ENCODE assay signal across 15 mouse cellular contexts in the genomic region with DNA sequence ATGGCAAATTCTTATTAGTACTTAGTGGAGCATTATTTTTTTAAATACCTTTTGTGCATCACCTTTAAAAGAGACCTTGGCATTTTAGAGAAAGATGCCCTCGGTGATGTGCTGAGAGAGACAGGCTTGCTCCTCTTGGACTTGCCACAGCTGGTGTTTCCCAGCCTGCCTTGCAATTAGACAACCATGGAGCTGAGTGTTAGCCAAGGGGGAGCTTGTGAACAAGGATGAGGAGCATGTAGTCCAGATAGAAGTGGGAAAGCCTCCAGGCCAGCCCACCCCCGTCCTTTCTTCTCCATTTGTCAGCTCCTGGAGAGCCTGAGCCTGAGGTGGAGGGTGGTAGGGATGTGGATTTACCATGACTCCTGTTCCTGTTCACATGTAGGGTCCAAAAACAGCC.
DNase-seq lines count a peak whose midpoint lies in the region; ATAC-seq and TF ChIP-seq lines count a peak whose summit lies in the region.
"Had no signal": no experiment of that assay in that cellular context is flagged by ENCODE, and none has a peak within 500 bp of the region (broad histone marks: within the 10 kb centered on the region; RNA-seq: fewer than 3 reads in every experiment).

No protein-coding gene starts in this region.

- WGBS in forebrain, postnatal 0 days = 40% methylated on average over 2 of the region's 2 CpGs
- 49% methylated on average over 2 of the region's 2 CpGs for WGBS in forebrain, embryonic 11.5 days
- WGBS in midbrain, embryonic 11.5 days = 44% methylated on average over 2 of the region's 2 CpGs
- 36% methylated on average over 2 of the region's 2 CpGs for WGBS in midbrain, postnatal 0 days

- peak; percentile 16; the same call in 1 of the 2 replicates for ATAC-seq in forebrain, postnatal 0 days
- no peak for ATAC-seq in forebrain, embryonic 11.5 days (replicated peaks; ENCODE audit: low FRiP score)
- ATAC-seq in midbrain, embryonic 11.5 days (ENCODE audit: low FRiP score) = no peak
- no peak for ATAC-seq in midbrain, postnatal 0 days (ENCODE audit: low FRiP score)
- ATAC-seq: activated CD4-positive, CD25-positive, alpha-beta regulatory T cell, adult 4 months; Patski had no signal

- TF ChIP-seq CTCF in forebrain, postnatal 0 days (IDR thresholded peaks at IDR 0.05; ENCODE audit: low read depth) = no peak
- TF ChIP-seq CTCF in midbrain, postnatal 0 days (IDR thresholded peaks at IDR 0.05) = no peak

- H3K27me3 ChIP-seq in forebrain, postnatal 0 days (ENCODE audit: insufficient read depth, low read length) = no peaks in the 10 kb centered on the region; the same call in 1 of the 2 replicates
- H3K27me3 ChIP-seq in forebrain, embryonic 11.5 days (ENCODE audit: control insufficient read depth, insufficient read depth, low read length) = no peaks in the 10 kb centered on the region; the same call in 1 of the 2 replicates
- H3K27me3 ChIP-seq in midbrain, embryonic 11.5 days (ENCODE audit: control insufficient read depth, insufficient read depth, low read length) = no peaks in the 10 kb centered on the region
- no peaks in the 10 kb centered on the region; the same call in 1 of the 2 replicates for H3K27me3 ChIP-seq in midbrain, postnatal 0 days (ENCODE audit: insufficient read depth, low read length)

- DNase-seq in forebrain, postnatal 0 days = peak; percentile 16
- DNase-seq in forebrain, embryonic 11.5 days (ENCODE audit: low spot score) = no peak
- DNase-seq in midbrain, embryonic 11.5 days (ENCODE audit: low spot score, missing footprints) = peak; percentile 71
- no peak for DNase-seq in midbrain, postnatal 0 days (ENCODE audit: low spot score)
- DNase-seq in retina, postnatal 1 day = peak; percentile 53
- no peak for DNase-seq in retina, embryonic 14.5 days (ENCODE audit: low spot score)
- DNase-seq: adrenal gland, postnatal 14 days; cerebellum, adult 18-20 months; gastrocnemius, postnatal 36 days had no signal

- H3K9ac ChIP-seq in forebrain, postnatal 0 days = no peak overlapping the region
- H3K9ac ChIP-seq in forebrain, embryonic 11.5 days (ENCODE audit: low read length) = no peak overlapping the region
- no peak overlapping the region for H3K9ac ChIP-seq in midbrain, embryonic 11.5 days (ENCODE audit: low read length)
- H3K9ac ChIP-seq in midbrain, postnatal 0 days (replicated peaks; ENCODE audit: low read length, poor library complexity, severe bottlenecking) = no peak overlapping the region
- H3K9ac ChIP-seq: embryonic facial prominence, embryonic 12.5 days; forebrain, embryonic 12.5 days; heart, embryonic 15.5 days; hindbrain, embryonic 14.5 days had no signal

- H3K4me3 ChIP-seq in forebrain, postnatal 0 days (ENCODE audit: low read depth, low read length) = no peak overlapping the region
- no peak overlapping the region for H3K4me3 ChIP-seq in forebrain, embryonic 11.5 days (ENCODE audit: low read depth, low read length)
- H3K4me3 ChIP-seq in midbrain, embryonic 11.5 days (ENCODE audit: low read depth, low read length) = no peak overlapping the region
- H3K4me3 ChIP-seq in midbrain, postnatal 0 days (ENCODE audit: low read depth, low read length) = no peak overlapping the region
- H3K4me3 ChIP-seq: embryonic facial prominence, embryonic 12.5 days; forebrain, embryonic 12.5 days; heart, embryonic 15.5 days had no signal

- no peaks in the 10 kb centered on the region for H3K4me1 ChIP-seq in forebrain, postnatal 0 days (ENCODE audit: insufficient read depth)
- no peaks in the 10 kb centered on the region for H3K4me1 ChIP-seq in forebrain, embryonic 11.5 days (replicated peaks; ENCODE audit: control insufficient read depth, insufficient read depth, low read length)
- peaks cover 6% of the 10 kb centered on the region for H3K4me1 ChIP-seq in midbrain, embryonic 11.5 days (ENCODE audit: control insufficient read depth, insufficient read depth, low read length)
- peaks cover 6% of the 10 kb centered on the region; the same call in 1 of the 2 replicates for H3K4me1 ChIP-seq in midbrain, postnatal 0 days (ENCODE audit: insufficient read depth, low read length)

- H3K9me3 ChIP-seq in forebrain, postnatal 0 days (ENCODE audit: low read length) = no peaks in the 10 kb centered on the region
- no peaks in the 10 kb centered on the region for H3K9me3 ChIP-seq in forebrain, embryonic 11.5 days (ENCODE audit: control insufficient read depth, low read length)
- no peaks in the 10 kb centered on the region for H3K9me3 ChIP-seq in midbrain, embryonic 11.5 days (ENCODE audit: control insufficient read depth, low read length)
- no peaks in the 10 kb centered on the region for H3K9me3 ChIP-seq in midbrain, postnatal 0 days (ENCODE audit: low read length)
- H3K9me3 ChIP-seq: embryonic facial prominence, embryonic 12.5 days; forebrain, embryonic 12.5 days; heart, embryonic 15.5 days had no signal

- no peaks in the 10 kb centered on the region for H3K36me3 ChIP-seq in forebrain, postnatal 0 days (ENCODE audit: insufficient read depth)
- no peaks in the 10 kb centered on the region for H3K36me3 ChIP-seq in forebrain, embryonic 11.5 days (ENCODE audit: control insufficient read depth, insufficient read depth, low read length)
- no peaks in the 10 kb centered on the region for H3K36me3 ChIP-seq in midbrain, embryonic 11.5 days (ENCODE audit: control insufficient read depth, insufficient read depth, low read length)
- no peaks in the 10 kb centered on the region for H3K36me3 ChIP-seq in midbrain, postnatal 0 days (ENCODE audit: insufficient read depth, low read length)
- H3K36me3 ChIP-seq: embryonic facial prominence, embryonic 12.5 days; forebrain, embryonic 12.5 days; heart, embryonic 15.5 days had no signal

- no peak overlapping the region for H3K27ac ChIP-seq in forebrain, postnatal 0 days (ENCODE audit: low read depth, low read length)
- no peak overlapping the region for H3K27ac ChIP-seq in forebrain, embryonic 11.5 days (ENCODE audit: low read depth, low read length)
- H3K27ac ChIP-seq in midbrain, embryonic 11.5 days (ENCODE audit: low read depth, low read length) = no peak overlapping the region
- H3K27ac ChIP-seq in midbrain, postnatal 0 days (ENCODE audit: low read depth, low read length) = no peak overlapping the region
- H3K27ac ChIP-seq: embryonic facial prominence, embryonic 12.5 days; forebrain, embryonic 12.5 days; heart, embryonic 15.5 days had no signal

- no peak overlapping the region for H3K4me2 ChIP-seq in forebrain, postnatal 0 days (ENCODE audit: low read depth)
- no peak overlapping the region for H3K4me2 ChIP-seq in forebrain, embryonic 11.5 days (ENCODE audit: low read depth, low read length, severe bottlenecking)
- no peak overlapping the region for H3K4me2 ChIP-seq in midbrain, embryonic 11.5 days
- no peak overlapping the region for H3K4me2 ChIP-seq in midbrain, postnatal 0 days (ENCODE audit: low read depth, low read length, poor library complexity, severe bottlenecking)
- H3K4me2 ChIP-seq: embryonic facial prominence, embryonic 12.5 days; forebrain, embryonic 12.5 days; hindbrain, embryonic 14.5 days had no signal

Comparison
In these comparisons a context has a peak if more than half of its experiments do, and no peak if none do; other contexts are left out.
1. DNase-seq: peak in forebrain, postnatal 0 days (single experiment), midbrain, embryonic 11.5 days (single experiment) and retina, postnatal 1 day (single experiment); none in forebrain, embryonic 11.5 days (single experiment), midbrain, postnatal 0 days (single experiment) and retina, embryonic 14.5 days (single experiment).